Mouse (Mus musculus): ENCODE measurements around the gene Casc4. TPM values are rescaled to one million over a fixed set of nuclear protein-coding genes. Genes with fewer than 3 reads are reported as not detected.

Casc4 gene
- total RNA-seq (2023), result under 1 TPM; 0.66 to 0.70 TPM

GRCm38 (mm10) chr2:121866632-121867050 is at the start of gene Casc4:
Gene Casc4 (plus strand): TSS chr2:121866970.

GRCm38 (mm10) chr2:121955765-121956223 is 89.0 kb downstream of the Casc4 start, which contains the start of the genes Ctdspl2 and Mageb3:
Gene Ctdspl2 (plus strand): TSS chr2:121956001.
Gene Mageb3 (minus strand): TSS chr2:121956092.

Other genes with a start within 250 kb of the Casc4 start
- gene Frmd5, start 59.9 kb upstream of the Casc4 start, total RNA-seq (2023), result under 1 TPM; 0.31 to 0.85 TPM
- 10 to 100 TPM; 26.4 to 33.4 TPM for gene Ctdspl2, start 89.0 kb downstream of the Casc4 start, total RNA-seq (2023)
- not detected for gene Mageb3, start 89.1 kb downstream of the Casc4 start, total RNA-seq (2023)
- 10 to 100 TPM; 31.1 to 39.3 TPM for gene Eif3j1, start 161.6 kb downstream of the Casc4 start, total RNA-seq (2023)